Mouse (Mus musculus) ovary, postnatal 14 days (tissue): ENCODE measurements around the gene Cyp4f18.
"Not testable (repeated sequence)": the region's sequence is repeated elsewhere in the genome, so short reads cannot be mapped to it uniquely, and the experiment has no call there.

Experiments
- DNase-seq: peaks from one replicate; pipeline ENCODE4 v3.0.0; 2022; ENCODE audit warnings: low spot score

Gene Cyp4f18

GRCm38 (mm10) chr8:71981032-71981431 lies 28.4 kb downstream of the Cyp4f18 start:
- no peak for DNase-seq

GRCm38 (mm10) chr8:71974211-71974610 lies 35.2 kb downstream of the Cyp4f18 start:
- no peak for DNase-seq

- DNase-seq = no peak
Observed at GRCm38 (mm10) chr8:71971945-71972344, 37.5 kb downstream of the Cyp4f18 start.

GRCm38 (mm10) chr8:71968636-71969035 lies 40.8 kb downstream of the Cyp4f18 start:
- no peak for DNase-seq

- no peak for DNase-seq
Observed at GRCm38 (mm10) chr8:71968100-71968499, 41.3 kb downstream of the Cyp4f18 start.

- DNase-seq = no peak
Observed at GRCm38 (mm10) chr8:71967261-71967660, 42.2 kb downstream of the Cyp4f18 start.

GRCm38 (mm10) chr8:71966411-71966810 lies 43.0 kb downstream of the Cyp4f18 start:
- DNase-seq = no peak

- DNase-seq = no peak
Observed at GRCm38 (mm10) chr8:71965166-71965565, 44.3 kb downstream of the Cyp4f18 start.

- no peak for DNase-seq
Observed at GRCm38 (mm10) chr8:71964051-71964450, 45.4 kb downstream of the Cyp4f18 start.

- no peak for DNase-seq
Observed at GRCm38 (mm10) chr8:71961796-71962195, 47.6 kb downstream of the Cyp4f18 start.

GRCm38 (mm10) chr8:71960483-71960882 lies 48.9 kb downstream of the Cyp4f18 start:
- no peak for DNase-seq

- no peak for DNase-seq
Observed at GRCm38 (mm10) chr8:71954666-71955065, 54.8 kb downstream of the Cyp4f18 start.

GRCm38 (mm10) chr8:71952961-71953700 lies 56.3 kb downstream of the Cyp4f18 start:
- DNase-seq = not testable (repeated sequence)

GRCm38 (mm10) chr8:71952489-71952888 lies 56.9 kb downstream of the Cyp4f18 start:
- DNase-seq = no peak

GRCm38 (mm10) chr8:71951436-71952161 lies 57.8 kb downstream of the Cyp4f18 start:
- DNase-seq = no peak

GRCm38 (mm10) chr8:71950482-71951221 lies 58.8 kb downstream of the Cyp4f18 start, which contains the start of gene Zfp961:
Gene Zfp961 (plus strand): TSS chr8:71951038.
- DNase-seq = peak; percentile 95

- DNase-seq = no peak
Observed at GRCm38 (mm10) chr8:71948624-71949023, 60.8 kb downstream of the Cyp4f18 start.

- no peak for DNase-seq
Observed at GRCm38 (mm10) chr8:71941776-71942175, 67.7 kb downstream of the Cyp4f18 start.

- DNase-seq = no peak
Observed at GRCm38 (mm10) chr8:71940293-71941208, 68.9 kb downstream of the Cyp4f18 start.
